Mouse (Mus musculus): ENCODE measurements at regions not wholly inside any gene's neighbourhood (a gene's known extent, or its start where the extent isn't known, plus 50 kb on each side); places are given as distances from the start of the nearest gene placed in this dataset.
A peak's percentile ranks its signal among the peaks of the same experiment; 100 is the strongest.
"Not testable (repeated sequence)": the region's sequence is repeated elsewhere in the genome, so short reads cannot be mapped to it uniquely, and the experiment has no call there.

GRCm38 (mm10) chr11:45404377-45405029, 447.3 kb upstream of the Clint1 start:
- no peak for DNase-seq (ENCODE audit: low spot score)
- 83% methylated on average over 10 of the region's 10 CpGs for WGBS
- Histone ChIP-seq H3K36me3 (no peaks in the 10 kb centered on the region), H3K4me1 (no peaks in the 10 kb centered on the region), H3K27ac (replicated peaks) (no peak overlapping the region), H3K9me3 (replicated peaks) (no peaks in the 10 kb centered on the region), H3K27me3 (ENCODE audit: low read depth, poor library complexity, severe bottlenecking) (no peaks in the 10 kb centered on the region), H3K4me3 (no peak overlapping the region)

GRCm38 (mm10) chr11:45424066-45424465, 427.8 kb upstream of the Clint1 start:
- not testable (repeated sequence) for DNase-seq (ENCODE audit: low spot score); H3K4me3 ChIP-seq; H3K4me1 ChIP-seq; H3K36me3 ChIP-seq; H3K9me3 ChIP-seq (replicated peaks); H3K27me3 ChIP-seq (ENCODE audit: low read depth, poor library complexity, severe bottlenecking); H3K27ac ChIP-seq (replicated peaks)

- H3K4me3 ChIP-seq: no peak overlapping the region
- H3K4me1 ChIP-seq: no peaks in the 10 kb centered on the region
- H3K27me3 ChIP-seq (ENCODE audit: low read depth, poor library complexity, severe bottlenecking): no peaks in the 10 kb centered on the region
- H3K36me3 ChIP-seq: no peaks in the 10 kb centered on the region
- no peaks in the 10 kb centered on the region for H3K9me3 ChIP-seq (replicated peaks)
- DNase-seq (ENCODE audit: low spot score): no peak
- H3K27ac ChIP-seq (replicated peaks): no peak overlapping the region
- 67% methylated on average over 3 of the region's 3 CpGs for WGBS
These were observed 410.7 kb upstream of the Clint1 start for GRCm38 (mm10) chr11:45440937-45441720.

DNA sequence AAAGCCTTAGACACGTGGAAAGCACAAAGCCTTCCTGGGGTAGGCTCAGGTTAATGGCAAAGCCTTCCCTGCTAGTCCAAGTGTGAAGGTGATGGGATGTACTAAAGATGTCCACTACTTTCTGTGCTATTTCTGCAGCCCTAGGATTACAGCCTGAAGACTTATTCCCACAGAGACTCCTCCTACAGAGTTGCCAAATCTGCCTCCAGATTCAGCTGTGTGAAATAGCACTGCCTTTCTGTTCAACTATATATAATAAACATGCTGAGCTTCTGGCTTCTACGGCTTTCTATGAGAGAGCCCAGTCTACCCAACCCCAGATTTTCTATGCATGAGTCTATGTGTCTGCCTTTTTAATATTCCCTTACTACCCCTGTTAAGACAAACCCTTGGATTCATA, 405.3 kb upstream of the Clint1 start:
- DNase-seq (ENCODE audit: low spot score): no peak
- no peaks in the 10 kb centered on the region for H3K36me3 ChIP-seq
- no peaks in the 10 kb centered on the region for H3K27me3 ChIP-seq (ENCODE audit: low read depth, poor library complexity, severe bottlenecking)
- H3K4me1 ChIP-seq: no peaks in the 10 kb centered on the region
- H3K27ac ChIP-seq (replicated peaks): no peak overlapping the region
- no peak overlapping the region for H3K4me3 ChIP-seq
- 85% methylated on average over 2 of the region's 2 CpGs for WGBS
- H3K9me3 ChIP-seq (replicated peaks): no peaks in the 10 kb centered on the region

GRCm38 (mm10) chr11:45454234-45454633, 397.6 kb upstream of the Clint1 start:
- 77% methylated on average over 5 of the region's 5 CpGs for WGBS
- DNase-seq (ENCODE audit: low spot score): no peak
- Histone ChIP-seq H3K9me3 (replicated peaks) (no peaks in the 10 kb centered on the region), H3K4me1 (0 out of 2 replicates have a peak, but pooled peaks cover 4% of the 10 kb centered on the region), H3K4me3 (no peak overlapping the region), H3K36me3 (no peaks in the 10 kb centered on the region), H3K27ac (replicated peaks) (no peak overlapping the region), H3K27me3 (ENCODE audit: low read depth, poor library complexity, severe bottlenecking) (no peaks in the 10 kb centered on the region)

DNA sequence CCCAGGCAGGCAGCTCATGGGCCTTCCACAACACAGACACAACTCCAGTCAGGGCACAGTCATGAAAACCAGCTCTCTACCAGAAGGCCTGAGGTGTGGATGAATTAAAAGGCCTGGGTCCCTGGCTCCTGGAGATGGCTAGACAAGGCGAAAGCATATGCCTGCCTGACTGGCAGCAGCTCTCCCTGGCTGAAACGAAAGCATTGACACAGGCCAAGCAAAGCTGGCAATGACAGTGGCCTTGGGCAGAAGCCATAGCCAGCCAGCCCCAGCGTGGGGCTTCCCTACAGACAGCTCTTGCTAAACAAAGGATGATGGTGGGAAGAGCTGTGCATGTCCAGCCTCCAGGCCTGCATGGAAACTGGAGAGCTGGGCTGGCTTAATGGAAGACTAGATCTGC, 396.9 kb upstream of the Clint1 start:
- 78% methylated on average over 3 of the region's 3 CpGs for WGBS
- H3K9me3 ChIP-seq (replicated peaks): no peaks in the 10 kb centered on the region
- H3K27ac ChIP-seq (replicated peaks): peak overlapping the region; percentile 55; the same call in 1 of the 2 replicates
- DNase-seq (ENCODE audit: low spot score): no peak
- H3K4me3 ChIP-seq: no peak overlapping the region
- 0 out of 2 replicates have a peak, but pooled peaks cover 4% of the 10 kb centered on the region for H3K4me1 ChIP-seq
- no peaks in the 10 kb centered on the region for H3K36me3 ChIP-seq
- H3K27me3 ChIP-seq (ENCODE audit: low read depth, poor library complexity, severe bottlenecking): no peaks in the 10 kb centered on the region

- Histone ChIP-seq H3K4me1 (0 out of 2 replicates have a peak, but pooled peaks cover 4% of the 10 kb centered on the region), H3K9me3 (replicated peaks) (no peaks in the 10 kb centered on the region), H3K27ac (replicated peaks) (no peak overlapping the region), H3K4me3 (no peak overlapping the region), H3K36me3 (no peaks in the 10 kb centered on the region), H3K27me3 (ENCODE audit: low read depth, poor library complexity, severe bottlenecking) (no peaks in the 10 kb centered on the region)
- 77% methylated on average over 3 of the region's 3 CpGs for WGBS
- DNase-seq (ENCODE audit: low spot score): no peak
These were observed 395.1 kb upstream of the Clint1 start for GRCm38 (mm10) chr11:45456724-45457123.

GRCm38 (mm10) chr11:45457597-45457996, 394.3 kb upstream of the Clint1 start:
- Histone ChIP-seq H3K9me3 (replicated peaks) (no peaks in the 10 kb centered on the region), H3K27me3 (ENCODE audit: low read depth, poor library complexity, severe bottlenecking) (no peaks in the 10 kb centered on the region), H3K36me3 (no peaks in the 10 kb centered on the region), H3K27ac (replicated peaks) (no peak overlapping the region), H3K4me1 (0 out of 2 replicates have a peak, but pooled peaks cover 4% of the 10 kb centered on the region), H3K4me3 (no peak overlapping the region)
- no peak for DNase-seq (ENCODE audit: low spot score)
- WGBS: 83% methylated on average over 4 of the region's 4 CpGs

DNA sequence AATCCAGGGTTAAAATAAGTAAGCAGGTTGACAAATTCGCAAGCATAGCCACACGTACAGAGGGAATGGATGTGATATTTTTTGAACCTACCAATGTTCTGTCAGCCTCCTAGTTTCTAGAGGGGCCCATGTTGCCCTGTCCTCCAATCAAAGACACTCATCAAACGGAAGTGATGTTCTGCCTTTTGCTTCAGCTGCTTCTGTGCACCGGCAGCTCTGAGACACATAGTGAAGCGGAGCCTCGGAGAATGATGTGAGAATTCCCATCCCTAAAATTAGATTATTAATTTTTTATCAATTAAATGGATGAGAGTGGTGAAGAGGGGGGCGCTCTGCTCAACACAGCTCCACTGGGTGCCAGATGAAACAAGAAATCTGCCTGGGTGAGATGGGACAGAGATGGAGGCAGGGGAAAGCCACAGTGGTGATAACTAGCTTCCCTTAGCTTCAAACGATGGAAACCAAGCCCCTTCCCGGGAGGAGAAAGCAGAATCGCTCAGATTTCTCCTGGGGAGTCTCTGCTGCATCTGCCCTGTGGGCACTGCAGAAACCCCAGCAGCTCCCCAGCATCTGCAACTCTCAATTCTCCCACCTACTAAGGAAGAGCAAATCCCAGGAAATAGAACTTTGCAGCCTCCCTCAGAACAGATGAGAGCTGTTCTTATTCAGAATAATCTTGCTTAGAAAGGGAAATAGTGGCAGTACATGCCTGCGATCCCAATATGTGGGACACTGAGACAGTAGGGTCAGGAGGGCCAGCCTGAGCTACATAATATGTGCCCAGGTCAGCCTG, 391.7 kb upstream of the Clint1 start:
- 85% methylated on average over 11 of the region's 11 CpGs for WGBS
- no peaks in the 10 kb centered on the region for H3K9me3 ChIP-seq (replicated peaks)
- no peak for DNase-seq (ENCODE audit: low spot score)
- H3K4me3 ChIP-seq: no peak overlapping the region
- no peaks in the 10 kb centered on the region for H3K4me1 ChIP-seq
- H3K36me3 ChIP-seq: no peaks in the 10 kb centered on the region
- no peaks in the 10 kb centered on the region for H3K27me3 ChIP-seq (ENCODE audit: low read depth, poor library complexity, severe bottlenecking)
- no peak overlapping the region for H3K27ac ChIP-seq (replicated peaks)

- no peaks in the 10 kb centered on the region for H3K27me3 ChIP-seq (ENCODE audit: low read depth, poor library complexity, severe bottlenecking)
- no peaks in the 10 kb centered on the region for H3K9me3 ChIP-seq (replicated peaks)
- H3K4me3 ChIP-seq: no peak overlapping the region
- H3K4me1 ChIP-seq: no peaks in the 10 kb centered on the region
- no peak overlapping the region for H3K27ac ChIP-seq (replicated peaks)
- H3K36me3 ChIP-seq: no peaks in the 10 kb centered on the region
- 92% methylated on average over 4 of the region's 4 CpGs for WGBS
- no peak for DNase-seq (ENCODE audit: low spot score)
These were observed 387.4 kb upstream of the Clint1 start for GRCm38 (mm10) chr11:45464501-45464900.

- H3K4me1 ChIP-seq: no peaks in the 10 kb centered on the region
- no peak overlapping the region for H3K4me3 ChIP-seq
- WGBS: 82% methylated on average over 3 of the region's 3 CpGs
- H3K36me3 ChIP-seq: no peaks in the 10 kb centered on the region
- H3K27ac ChIP-seq (replicated peaks): no peak overlapping the region
- DNase-seq (ENCODE audit: low spot score): no peak
- H3K9me3 ChIP-seq (replicated peaks): no peaks in the 10 kb centered on the region
- H3K27me3 ChIP-seq (ENCODE audit: low read depth, poor library complexity, severe bottlenecking): no peaks in the 10 kb centered on the region
These were observed 385.5 kb upstream of the Clint1 start for GRCm38 (mm10) chr11:45466350-45466749.

GRCm38 (mm10) chr11:45472171-45472570, 379.7 kb upstream of the Clint1 start:
- 73% methylated on average over 5 of the region's 5 CpGs for WGBS
- H3K4me3 ChIP-seq: no peak overlapping the region
- peaks cover 6% of the 10 kb centered on the region for H3K4me1 ChIP-seq
- DNase-seq (ENCODE audit: low spot score): no peak
- no peak overlapping the region for H3K27ac ChIP-seq (replicated peaks)
- H3K36me3 ChIP-seq: no peaks in the 10 kb centered on the region
- H3K27me3 ChIP-seq (ENCODE audit: low read depth, poor library complexity, severe bottlenecking): no peaks in the 10 kb centered on the region
- no peaks in the 10 kb centered on the region for H3K9me3 ChIP-seq (replicated peaks)

GRCm38 (mm10) chr11:45476917-45477316, 374.9 kb upstream of the Clint1 start:
- Histone ChIP-seq H3K27ac (replicated peaks) (no peak overlapping the region), H3K4me3 (no peak overlapping the region), H3K36me3 (no peaks in the 10 kb centered on the region), H3K9me3 (replicated peaks) (no peaks in the 10 kb centered on the region), H3K4me1 (peaks cover 6% of the 10 kb centered on the region), H3K27me3 (ENCODE audit: low read depth, poor library complexity, severe bottlenecking) (no peaks in the 10 kb centered on the region)
- whole genome bisulfite sequencing: 68% methylated on average over 4 of the region's 4 CpGs
- DNase-seq (ENCODE audit: low spot score): no peak

Measured in midbrain, embryonic 10.5 days (tissue).